Mouse (Mus musculus) MEL (cell line): ENCODE measurements at regions not wholly inside any gene's neighbourhood (a gene's known extent, or its start where the extent isn't known, plus 50 kb on each side); places are given as distances from the start of the nearest gene placed in this dataset.

Source experiments
- DNase-seq: peaks from one replicate; pipeline ENCODE4 v3.0.0; 2011; ENCODE audit warnings: low read depth, low spot score
- H3K27ac ChIP-seq: 2 replicates; pipeline ENCODE4 v1.5.1; 2012; ENCODE audit warnings: low read depth, mild to moderate bottlenecking, control low read depth, low read length, moderate library complexity; ENCODE audit not compliant: control insufficient read depth
- H3K27me3 ChIP-seq, 2 experiments: fragments of 150-350 bp in 1 of 2; sonication (generic) in 1 of 2; 2 replicates each; pipeline ENCODE4 v1.6.1; 2012; ENCODE audit warnings: low read length in 2 of 2, mild to moderate bottlenecking in 2 of 2, improper control_type of control experiment in 1 of 2, moderate library complexity in 1 of 2; ENCODE audit not compliant: insufficient read depth in 2 of 2, control insufficient read depth in 1 of 2
- H3K36me3 ChIP-seq, 2 experiments: 2 replicates each; pipeline ENCODE4 v1.6.1; 2012 to 2014; ENCODE audit warnings: low read length in 2 of 2, improper control_type of control experiment in 1 of 2, inconsistent platforms in 1 of 2, mild to moderate bottlenecking in 1 of 2; ENCODE audit not compliant: insufficient read depth in 2 of 2, control insufficient read depth in 1 of 2
- H3K4me1 ChIP-seq, 2 experiments: fragments of 150-350 bp in 1 of 2; sonication (generic) in 1 of 2; 2 replicates each; pipeline ENCODE4 v1.6.1; 2012; ENCODE audit warnings: low read length in 2 of 2, improper control_type of control experiment in 1 of 2, mild to moderate bottlenecking in 1 of 2; ENCODE audit not compliant: insufficient read depth in 2 of 2, control insufficient read depth in 1 of 2
- H3K4me3 ChIP-seq, 2 experiments: fragments of 150-350 bp in 1 of 2; sonication (generic) in 1 of 2; 2 replicates each; pipeline ENCODE4 v1.5.1; 2012; ENCODE audit warnings: low read depth in 2 of 2, low read length in 2 of 2, mild to moderate bottlenecking in 2 of 2, moderate library complexity in 2 of 2, control low read depth in 1 of 2, improper control_type of control experiment in 1 of 2; ENCODE audit not compliant: control insufficient read depth in 1 of 2, insufficient read depth in 1 of 2
- H3K79me2 ChIP-seq: 2 replicates; pipeline ENCODE4 v1.6.1; 2012; ENCODE audit warnings: mild to moderate bottlenecking, low read length, moderate library complexity; ENCODE audit not compliant: control insufficient read depth, poor library complexity, insufficient read depth
- H3K9ac ChIP-seq: 2 replicates; pipeline ENCODE4 v1.6.1; 2012; ENCODE audit warnings: low read depth, mild to moderate bottlenecking, control low read depth, low read length, moderate library complexity; ENCODE audit not compliant: control insufficient read depth, poor library complexity, severe bottlenecking
- H3K9me3 ChIP-seq: fragments of 150-350 bp; sonication (generic); replicated peaks from 2 replicates; pipeline ENCODE4 v1.6.1; 2012; ENCODE audit warnings: mild to moderate bottlenecking, low read length, improper control_type of control experiment, moderate library complexity; ENCODE audit not compliant: insufficient read depth
- CHD1 ChIP-seq: IDR thresholded peaks from 2 replicates; pipeline ENCODE4 v1.6.1; 2012; ENCODE audit warnings: low read depth, mild to moderate bottlenecking, inconsistent platforms, low read length, improper control_type of control experiment
- E2F4 ChIP-seq: IDR thresholded peaks from 2 replicates; pipeline ENCODE4 v1.6.1; 2011; ENCODE audit warnings: low read depth, low read length, improper control_type of control experiment, borderline replicate concordance
- EP300 ChIP-seq, 2 experiments: IDR thresholded peaks; 2 replicates each; pipeline ENCODE4 v1.6.1; 2011; ENCODE audit warnings: improper control_type of control experiment in 2 of 2, low read length in 2 of 2, low read depth in 1 of 2, mild to moderate bottlenecking in 1 of 2
- ETS1 ChIP-seq: IDR thresholded peaks from 2 replicates; pipeline ENCODE4 v1.6.1; 2012; ENCODE audit warnings: low read depth, mild to moderate bottlenecking, inconsistent platforms, low read length, improper control_type of control experiment, moderate library complexity
- GABPA ChIP-seq: IDR thresholded peaks from 2 replicates; pipeline ENCODE4 v1.6.1; 2012; ENCODE audit warnings: low read depth, mild to moderate bottlenecking, inconsistent platforms, low read length, improper control_type of control experiment, moderate library complexity
- KAT2A ChIP-seq: conservative IDR thresholded peaks from 2 replicates; pipeline ENCODE4 v1.6.1; 2012; ENCODE audit warnings: low read depth, low read length, improper control_type of control experiment, inconsistent platforms
- MAFK ChIP-seq: IDR thresholded peaks from 2 replicates; pipeline ENCODE4 v1.6.1; 2011; ENCODE audit warnings: low read depth, mild to moderate bottlenecking, low read length, improper control_type of control experiment, borderline replicate concordance
- MAX ChIP-seq: IDR thresholded peaks from 2 replicates; pipeline ENCODE4 v1.6.1; 2011; ENCODE audit warnings: low read length, improper control_type of control experiment
- POLR2AphosphoS2 ChIP-seq: IDR thresholded peaks from 2 replicates; pipeline ENCODE4 v1.6.1; 2011; ENCODE audit warnings: low read length, improper control_type of control experiment
- POLR2AphosphoS5 ChIP-seq: IDR thresholded peaks from 2 replicates; pipeline ENCODE4 v1.6.1; 2012; ENCODE audit warnings: low read depth, borderline replicate concordance, mild to moderate bottlenecking, inconsistent platforms, low read length, moderate library complexity, mixed read lengths
- RAD21 ChIP-seq: IDR thresholded peaks from 2 replicates; pipeline ENCODE4 v1.6.1; 2011; ENCODE audit warnings: mild to moderate bottlenecking, low read depth, low read length, improper control_type of control experiment
- RCOR1 ChIP-seq: IDR thresholded peaks from 2 replicates; pipeline ENCODE4 v1.6.1; 2012; ENCODE audit warnings: low read depth, mild to moderate bottlenecking, inconsistent platforms, low read length, improper control_type of control experiment
- SIN3A ChIP-seq: IDR thresholded peaks from 2 replicates; pipeline ENCODE4 v1.6.1; 2012; ENCODE audit warnings: low read length, improper control_type of control experiment, inconsistent platforms
- TBP ChIP-seq: IDR thresholded peaks from 2 replicates; pipeline ENCODE4 v1.8.0; 2011; ENCODE audit warnings: low read depth, low read length, improper control_type of control experiment
- TCF12 ChIP-seq: IDR thresholded peaks from 2 replicates; pipeline ENCODE4 v1.6.1; 2014; ENCODE audit warnings: low read depth, mild to moderate bottlenecking, inconsistent platforms, low read length, improper control_type of control experiment, moderate library complexity
- UBTF ChIP-seq: IDR thresholded peaks from 2 replicates; pipeline ENCODE4 v1.6.1; 2012; ENCODE audit warnings: low read depth, mild to moderate bottlenecking, inconsistent platforms, low read length, improper control_type of control experiment, moderate library complexity, borderline replicate concordance; ENCODE audit not compliant: insufficient read depth
- USF2 ChIP-seq, 2 experiments: IDR thresholded peaks; 2 replicates each; pipeline ENCODE4 v1.6.1; 2011 to 2012; ENCODE audit warnings: improper control_type of control experiment in 2 of 2, low read length in 2 of 2, borderline replicate concordance in 1 of 2, inconsistent platforms in 1 of 2, low read depth in 1 of 2, mild to moderate bottlenecking in 1 of 2; ENCODE audit not compliant: insufficient read depth in 1 of 2

GRCm38 (mm10) chr12:12846716-12847115 lies 95.0 kb downstream of the Mycn start:
- no peaks in the 10 kb centered on the region for H3K79me2 ChIP-seq
- no peaks in the 10 kb centered on the region for H3K4me1 ChIP-seq
- H3K9ac ChIP-seq: no peak overlapping the region
- no peak overlapping the region for H3K4me3 ChIP-seq
- no peak for DNase-seq
- H3K27ac ChIP-seq: no peak overlapping the region
- TF ChIP-seq POLR2AphosphoS2 (no peak), USF2 (IDR thresholded peaks at IDR 0.05; ENCODE audit: borderline replicate concordance in 1 of 2, insufficient read depth in 1 of 2, low read depth in 1 of 2, low read length in 2 of 2) (no peak), SIN3A (no peak), MAFK (no peak), KAT2A (no peak), GABPA (no peak), UBTF (no peak)
- H3K27me3 ChIP-seq: no peaks in the 10 kb centered on the region
- H3K9me3 ChIP-seq: no peaks in the 10 kb centered on the region
- H3K36me3 ChIP-seq: no peaks in the 10 kb centered on the region

- Histone ChIP-seq H3K36me3 (no peaks in the 10 kb centered on the region), H3K4me3 (no peak overlapping the region), H3K9me3 (no peaks in the 10 kb centered on the region), H3K4me1 (no peaks in the 10 kb centered on the region), H3K9ac (no peak overlapping the region), H3K27me3 (no peaks in the 10 kb centered on the region), H3K27ac (no peak overlapping the region), H3K79me2 (no peaks in the 10 kb centered on the region)
- no peak for DNase-seq
- TF ChIP-seq TCF12: no peak
- TF ChIP-seq E2F4: no peak
- no peak for TF ChIP-seq RAD21
- no peak for TF ChIP-seq ETS1
- no peak for TF ChIP-seq KAT2A
- no peak for TF ChIP-seq RCOR1
- no peak for TF ChIP-seq EP300 (IDR thresholded peaks at IDR 0.05; ENCODE audit: low read depth in 1 of 2, low read length in 2 of 2)
- no peak for TF ChIP-seq POLR2AphosphoS5
- no peak for TF ChIP-seq CHD1
- TF ChIP-seq TBP: no peak
- TF ChIP-seq MAX: no peak
Observed at GRCm38 (mm10) chr12:12842247-12842957, 99.3 kb downstream of the Mycn start.
